Mouse (Mus musculus) bone marrow macrophage, adult 2 months (primary cell): ENCODE results near the gene Ccdc187. TPM values are rescaled to one million over a fixed set of nuclear protein-coding genes. Genes with fewer than 3 reads are reported as not detected.

Source experiments
- H3K27ac ChIP-seq: 2 replicates; pipeline ENCODE4 v1.5.1; 2012; ENCODE audit warnings: low read depth, low read length; ENCODE audit not compliant: insufficient read depth
- H3K4me1 ChIP-seq: 2 replicates; pipeline ENCODE4 v1.6.1; 2012; ENCODE audit warnings: low read length; ENCODE audit not compliant: control insufficient read depth, insufficient read depth
- H3K4me3 ChIP-seq: 2 replicates; pipeline ENCODE4 v1.5.1; 2012; ENCODE audit warnings: mild to moderate bottlenecking, low read length, moderate library complexity; ENCODE audit not compliant: insufficient read depth
- CTCF ChIP-seq: IDR thresholded peaks from 2 replicates; pipeline ENCODE4 v1.5.1; 2012; ENCODE audit warnings: low read depth, mild to moderate bottlenecking, low read length, moderate library complexity
- POLR2A ChIP-seq: IDR thresholded peaks from 2 replicates; pipeline ENCODE4 v1.6.1; 2012; ENCODE audit warnings: mild to moderate bottlenecking, low read depth, low read length, borderline replicate concordance
- polyA plus RNA-seq: library from polyadenylated mRNA; stranded (reverse); fragments of >200 nt; gene quantifications from 2 replicates; pipeline ENCODE4 v1.2.4, GENCODE M21; 2012; ENCODE audit not compliant: missing spikeins, insufficient read depth, insufficient read length

Ccdc187 gene
- not detected in 2 replicates for polyA plus RNA-seq

- TF ChIP-seq POLR2A (no peak), CTCF (no peak)
- Histone ChIP-seq H3K4me1 (0 out of 2 replicates have a peak, but pooled peaks cover under 1% of the 10 kb centered on the region), H3K27ac (no peak within 1 kb of the TSS), H3K4me3 (no peak within 1 kb of the TSS)
Measured at GRCm38 (mm10) chr2:26294457-26294856, at the start of gene Ccdc187. TSS of gene Ccdc187 (minus strand) at chr2:26294557.

GRCm38 (mm10) chr2:26342609-26343490, 48.5 kb upstream of the Ccdc187 start:
- Histone ChIP-seq H3K4me3 (no peak overlapping the region), H3K27ac (no peak overlapping the region), H3K4me1 (no peaks in the 10 kb centered on the region)
- TF ChIP-seq POLR2A, result no peak
- TF ChIP-seq CTCF, result no peak

DNA sequence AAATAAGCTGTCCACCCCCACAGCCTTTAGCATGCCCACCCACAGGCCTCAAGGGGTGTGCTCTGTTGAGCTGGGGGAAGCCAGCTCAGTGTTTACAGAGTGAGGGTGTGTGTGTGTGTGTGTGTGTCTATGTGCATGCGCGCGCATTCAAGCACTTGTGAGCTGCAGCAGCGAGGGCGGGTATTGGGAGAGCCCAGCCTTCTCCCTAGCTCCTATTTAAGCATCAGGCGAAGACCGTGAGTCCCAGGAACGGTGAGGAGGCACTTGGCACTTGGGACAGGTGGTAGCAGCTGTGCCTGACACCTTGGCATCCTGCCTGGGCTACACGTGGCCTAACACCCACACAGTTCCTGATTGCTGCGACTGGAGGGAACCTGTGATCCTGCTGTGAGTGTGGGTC, 47.7 kb upstream of the Ccdc187 start:
- Histone ChIP-seq H3K4me1 (no peaks in the 10 kb centered on the region), H3K27ac (no peak overlapping the region), H3K4me3 (no peak overlapping the region)
- TF ChIP-seq POLR2A (no peak), CTCF (no peak)

DNA sequence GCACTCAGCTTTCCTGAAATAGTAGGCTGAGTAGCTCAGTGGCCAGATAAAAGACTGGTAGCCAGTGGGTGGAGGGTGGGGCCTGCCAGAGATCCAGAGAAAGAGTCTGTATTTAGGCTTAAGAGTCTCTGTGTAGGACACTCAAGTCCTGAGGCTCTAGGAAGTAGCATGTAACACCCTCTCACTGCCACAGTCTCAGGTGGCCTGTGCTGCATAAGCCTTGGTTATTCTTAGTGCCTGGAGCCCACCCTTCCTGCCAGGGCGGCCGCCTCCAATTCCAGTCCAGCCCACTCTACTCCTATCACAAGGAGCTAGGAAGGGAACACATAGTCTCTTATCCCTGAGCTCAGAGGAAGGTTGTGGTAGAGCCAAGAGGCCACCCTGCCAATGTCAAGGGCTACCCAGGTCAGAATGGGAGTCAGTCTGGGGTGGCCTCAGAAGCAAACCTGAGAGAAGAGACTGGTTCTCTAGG, 47.2 kb upstream of the Ccdc187 start:
- Histone ChIP-seq H3K4me1 (no peaks in the 10 kb centered on the region), H3K27ac (no peak overlapping the region), H3K4me3 (no peak overlapping the region)
- TF ChIP-seq POLR2A (no peak), CTCF (no peak)

DNA sequence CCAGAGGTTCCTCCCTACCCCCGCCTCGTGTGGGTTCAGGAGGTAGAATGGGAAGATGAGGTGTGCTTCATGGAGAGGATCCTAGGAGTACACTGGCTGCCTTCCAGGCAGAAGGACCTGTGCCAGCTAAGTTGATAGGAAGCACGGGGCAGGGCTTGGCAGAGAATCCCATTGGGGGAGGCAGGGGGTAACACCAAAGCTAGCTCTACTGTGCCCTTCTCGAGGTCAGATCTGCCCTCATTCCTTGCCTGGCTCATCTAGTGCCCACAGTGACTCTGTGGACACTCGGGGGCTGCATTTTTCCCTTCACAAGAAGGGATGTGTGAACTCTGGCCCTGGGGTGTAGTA, 44.8 kb upstream of the Ccdc187 start:
- TF ChIP-seq CTCF, result no peak
- no peak for TF ChIP-seq POLR2A
- H3K4me3 ChIP-seq, result no peak overlapping the region
- H3K27ac ChIP-seq, result no peak overlapping the region
- H3K4me1 ChIP-seq, result no peaks in the 10 kb centered on the region

- H3K4me3 ChIP-seq, result no peak overlapping the region
- no peak for TF ChIP-seq CTCF
- no peak for TF ChIP-seq POLR2A
- H3K4me1 ChIP-seq, result no peaks in the 10 kb centered on the region
- H3K27ac ChIP-seq, result no peak overlapping the region
Measured at GRCm38 (mm10) chr2:26338302-26339203, 44.2 kb upstream of the Ccdc187 start.

GRCm38 (mm10) chr2:26330702-26331101, 36.3 kb upstream of the Ccdc187 start:
- H3K27ac ChIP-seq, result no peak overlapping the region
- no peak overlapping the region for H3K4me3 ChIP-seq
- H3K4me1 ChIP-seq, result no peaks in the 10 kb centered on the region
- no peak for TF ChIP-seq POLR2A
- TF ChIP-seq CTCF, result no peak

DNA sequence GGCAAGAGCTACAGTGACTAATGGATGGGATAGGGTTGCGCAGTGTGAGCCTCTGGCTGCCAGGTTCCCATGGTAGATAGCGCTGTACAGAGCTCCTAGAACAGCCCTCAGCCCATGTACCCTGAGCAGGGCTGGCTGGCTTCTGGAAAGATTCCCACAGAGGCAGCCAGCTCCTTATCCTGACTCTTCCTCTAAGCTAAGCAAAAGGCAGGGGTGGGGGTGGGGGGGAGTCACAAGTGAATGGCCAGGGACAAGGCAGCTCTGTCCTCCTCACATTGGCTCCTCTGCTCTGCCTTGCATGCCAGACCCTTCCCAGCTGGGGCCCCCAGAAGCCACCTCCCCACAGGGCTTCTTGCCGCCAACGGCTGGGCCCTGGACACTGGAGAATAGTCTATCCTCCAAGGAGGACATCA, 35.7 kb upstream of the Ccdc187 start:
- H3K4me1 ChIP-seq, result no peaks in the 10 kb centered on the region
- TF ChIP-seq POLR2A (no peak), CTCF (no peak)
- H3K27ac ChIP-seq, result no peak overlapping the region
- H3K4me3 ChIP-seq, result no peak overlapping the region

- Histone ChIP-seq H3K4me3 (no peak overlapping the region), H3K27ac (no peak overlapping the region), H3K4me1 (no peaks in the 10 kb centered on the region)
- TF ChIP-seq CTCF, result no peak
- TF ChIP-seq POLR2A, result no peak
Measured at GRCm38 (mm10) chr2:26329402-26329801, 35.0 kb upstream of the Ccdc187 start.
